Mouse (Mus musculus) hindbrain, embryonic 14.5 days (tissue): ENCODE data around the gene S1pr2. TPM values are rescaled to one million over a fixed set of nuclear protein-coding genes. Genes with fewer than 3 reads are reported as not detected.

Experiments used
- ATAC-seq: fragments of 200-750 bp; cut with Nextera tagmentation; 2 replicates; pipeline ENCODE4 v1.8.0; 2017; ENCODE audit warnings: moderate number of reproducible peaks, mild to moderate bottlenecking, moderate TSS enrichment, moderate library complexity; ENCODE audit not compliant: low FRiP score
- DNase-seq: peaks from one replicate; pipeline ENCODE4 v3.0.0-alpha.2; 2015; ENCODE audit warnings: low spot score
- H3K27ac ChIP-seq: fragments of 300-500 bp; sonication (generic); 2 replicates; pipeline ENCODE4 v1.5.1; 2014; ENCODE audit warnings: mild to moderate bottlenecking, moderate library complexity
- H3K27me3 ChIP-seq: fragments of 300-500 bp; sonication (generic); 2 replicates; pipeline ENCODE4 v1.6.1; 2014; ENCODE audit warnings: mild to moderate bottlenecking, low read length, mixed read lengths; ENCODE audit not compliant: control insufficient read depth, insufficient read depth
- H3K36me3 ChIP-seq: fragments of 300-500 bp; sonication (generic); replicated peaks from 2 replicates; pipeline ENCODE4 v1.6.1; 2014; ENCODE audit not compliant: control insufficient read depth, insufficient read depth
- H3K4me1 ChIP-seq: fragments of 300-500 bp; sonication (generic); replicated peaks from 2 replicates; pipeline ENCODE4 v1.6.1; 2014; ENCODE audit warnings: antibody characterized with exemption, low read length, mixed read lengths; ENCODE audit not compliant: control insufficient read depth, insufficient read depth
- H3K4me2 ChIP-seq: fragments of 300-500 bp; sonication (generic); replicated peaks from 2 replicates; pipeline ENCODE4 v1.6.1; 2014; ENCODE audit warnings: mild to moderate bottlenecking, moderate library complexity
- H3K4me3 ChIP-seq: fragments of 300-500 bp; sonication (generic); replicated peaks from 2 replicates; pipeline ENCODE4 v1.5.1; 2014; ENCODE audit warnings: mild to moderate bottlenecking, low read length
- H3K9ac ChIP-seq: fragments of 300-500 bp; sonication (generic); 2 replicates; pipeline ENCODE4 v1.6.1; 2014
- H3K9me3 ChIP-seq: fragments of 300-500 bp; sonication (generic); 2 replicates; pipeline ENCODE4 v1.6.1; 2016; ENCODE audit warnings: low read length; ENCODE audit not compliant: control insufficient read depth
- WGBS: fragments of 180-500 bp; shearing (Covaris S2); extraction: QIAGEN DNeasy Blood & Tissue Kit; methylation state at CpG from one replicate; pipeline ENCODE4 v1.1.7; 2014; 5-methylcytosine and 5-hydroxymethylcytosine counted together
- polyA plus RNA-seq: library from polyadenylated mRNA; unstranded; fragments of >200 nt; fragmentation: Nextera tagmentation; extraction: Ambion mirVana; gene quantifications from 2 replicates; pipeline ENCODE4 v1.2.1, GENCODE M21; 2014

S1pr2 gene
- polyA plus RNA-seq, 1 experiment from 2014 or later = 8.8 TPM

DNA sequence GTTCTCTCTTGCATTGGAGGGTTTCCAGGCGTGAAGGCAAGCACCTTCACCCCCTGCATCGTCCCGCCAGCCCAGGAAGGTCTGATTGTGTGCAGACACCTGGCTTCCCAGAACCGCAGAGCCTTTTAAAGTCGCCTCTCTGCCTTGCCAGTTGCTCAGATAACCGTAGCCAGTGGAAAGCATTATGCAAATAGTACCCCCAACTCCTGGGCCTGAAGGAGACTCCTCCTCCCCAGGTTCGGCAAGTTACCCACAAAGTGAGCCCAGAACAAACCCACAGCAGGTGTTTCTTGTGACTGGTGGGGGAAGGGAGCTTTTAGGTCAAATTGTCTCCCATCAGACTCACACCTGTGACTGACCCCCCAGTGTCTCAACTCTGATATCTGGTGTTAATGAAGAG is 11.4 kb upstream of the S1pr2 start:
- Histone ChIP-seq H3K4me3 (no peak overlapping the region), H3K27me3 (no peaks in the 10 kb centered on the region), H3K36me3 (no peaks in the 10 kb centered on the region), H3K4me1 (peaks cover 4% of the 10 kb centered on the region; the same call in 1 of the 2 replicates), H3K27ac (no peak overlapping the region), H3K4me2 (no peak overlapping the region), H3K9me3 (no peaks in the 10 kb centered on the region), H3K9ac (no peak overlapping the region)
- ATAC-seq (no peak), DNase-seq (no peak)
- 25% methylated on average over 7 of the region's 7 CpGs for WGBS

DNA sequence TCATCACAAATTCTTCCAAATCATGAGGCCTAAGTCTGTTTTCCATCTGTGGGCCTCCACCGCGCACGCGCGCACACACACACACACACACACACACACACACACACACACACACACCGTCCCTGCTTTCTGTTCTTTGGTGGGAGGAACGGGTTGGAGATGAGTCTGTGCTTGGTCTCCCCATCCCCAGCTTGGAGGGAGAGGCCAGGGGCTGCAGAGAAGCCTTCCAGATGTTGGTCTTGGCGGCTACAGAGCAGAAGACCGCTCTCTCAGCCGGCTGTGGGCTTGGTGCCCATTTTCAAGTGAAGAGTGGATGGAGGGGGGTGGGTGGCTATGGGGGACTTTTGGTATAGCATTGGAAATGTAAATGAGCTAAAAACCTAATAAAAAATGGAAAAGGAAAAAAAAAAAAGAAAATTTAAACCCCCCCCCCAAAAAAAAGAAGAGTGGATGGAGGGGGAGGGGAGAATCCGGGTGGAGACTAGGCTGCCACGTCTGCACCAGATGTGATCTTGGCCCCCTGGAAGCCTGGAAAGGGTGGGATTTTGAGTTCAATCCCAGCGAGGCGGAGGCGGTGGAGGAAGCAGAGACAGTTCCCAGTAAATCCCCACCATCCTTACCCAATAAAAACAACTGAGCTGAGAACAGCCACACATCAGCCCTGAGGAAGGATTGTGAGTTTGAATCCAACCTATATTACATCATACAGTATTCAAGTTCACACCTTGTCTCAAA is 10.5 kb upstream of the S1pr2 start:
- DNase-seq (no peak), ATAC-seq (no peak)
- H3K9me3 ChIP-seq = no peaks in the 10 kb centered on the region
- H3K27ac ChIP-seq = no peak overlapping the region
- H3K4me1 ChIP-seq = peaks cover 4% of the 10 kb centered on the region; the same call in 1 of the 2 replicates
- no peak overlapping the region for H3K9ac ChIP-seq
- H3K4me3 ChIP-seq = no peak overlapping the region
- 67% methylated on average over 15 of the region's 15 CpGs for WGBS
- no peaks in the 10 kb centered on the region for H3K27me3 ChIP-seq
- H3K4me2 ChIP-seq = no peak overlapping the region
- H3K36me3 ChIP-seq = no peaks in the 10 kb centered on the region

DNA sequence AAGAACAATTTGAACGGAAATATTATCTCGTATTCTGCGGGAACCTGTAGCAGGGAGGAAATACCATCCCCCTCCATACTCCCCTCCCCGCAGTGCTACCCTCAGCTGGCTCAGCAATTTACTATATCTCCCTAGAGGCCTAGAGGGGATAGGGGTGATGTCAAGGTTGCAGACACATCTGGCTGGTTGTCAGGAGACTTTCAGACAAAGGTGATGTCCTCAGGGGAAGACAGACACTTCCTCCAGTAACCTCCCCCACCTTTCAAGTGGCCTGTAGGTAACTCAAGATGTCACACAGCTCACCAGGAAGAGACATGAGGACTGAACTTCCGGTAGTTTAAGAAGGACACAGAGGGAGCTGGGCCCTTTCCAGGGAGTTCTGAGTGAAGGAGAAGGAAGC is 6.6 kb upstream of the S1pr2 start:
- no peak overlapping the region for H3K27ac ChIP-seq
- H3K27me3 ChIP-seq = no peaks in the 10 kb centered on the region
- no peak for DNase-seq
- WGBS = 69% methylated on average over 5 of the region's 5 CpGs
- no peaks in the 10 kb centered on the region for H3K9me3 ChIP-seq
- no peaks in the 10 kb centered on the region for H3K36me3 ChIP-seq
- H3K4me2 ChIP-seq = no peak overlapping the region
- ATAC-seq = no peak
- no peaks in the 10 kb centered on the region for H3K4me1 ChIP-seq
- H3K9ac ChIP-seq = no peak overlapping the region
- no peak overlapping the region for H3K4me3 ChIP-seq

DNA sequence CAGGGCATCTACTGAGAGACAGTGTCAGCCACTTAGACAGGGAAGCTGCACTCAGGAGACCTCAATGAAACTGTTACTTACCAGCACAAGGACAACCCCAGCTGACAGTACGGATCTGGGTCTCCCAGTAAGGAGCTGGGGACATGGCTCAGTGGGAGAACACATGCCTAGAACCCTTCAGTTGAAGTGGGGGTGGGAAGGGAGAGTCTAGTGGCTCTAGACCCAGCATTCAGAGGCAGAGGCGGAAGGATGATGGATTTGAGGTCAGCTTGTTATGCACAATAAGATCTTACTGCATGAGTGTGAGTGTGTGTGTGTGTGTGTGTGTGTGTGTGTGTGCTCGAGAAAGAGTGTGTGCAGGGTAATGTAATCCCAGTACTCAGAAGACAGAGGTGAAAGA is 5.6 kb upstream of the S1pr2 start:
- Histone ChIP-seq H3K9me3 (no peaks in the 10 kb centered on the region), H3K4me3 (no peak overlapping the region), H3K27me3 (no peaks in the 10 kb centered on the region), H3K4me2 (no peak overlapping the region), H3K9ac (no peak overlapping the region), H3K4me1 (no peaks in the 10 kb centered on the region), H3K27ac (no peak overlapping the region), H3K36me3 (no peaks in the 10 kb centered on the region)
- DNase-seq (no peak), ATAC-seq (no peak)
- 79% methylated on average over 3 of the region's 3 CpGs for WGBS

DNA sequence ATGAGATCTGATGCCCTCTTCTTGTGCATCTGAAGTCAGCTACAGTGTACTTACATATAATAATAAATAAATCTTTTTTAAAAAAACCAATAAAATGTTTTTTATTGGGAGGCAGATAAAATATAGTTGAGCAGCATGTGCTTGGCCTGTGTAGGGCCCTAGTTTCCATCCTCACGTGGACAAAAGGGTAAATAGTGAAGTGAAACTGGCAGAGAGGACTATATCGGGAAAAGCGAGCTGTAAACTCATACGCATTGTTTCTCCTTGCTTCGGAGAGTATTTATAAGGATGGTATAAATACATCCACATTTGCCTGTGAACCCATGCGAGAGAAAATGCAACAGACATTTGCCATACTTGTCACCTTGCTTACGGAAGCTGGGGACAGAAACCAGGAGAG is 3.2 kb upstream of the S1pr2 start:
- ATAC-seq (no peak), DNase-seq (no peak)
- no peaks in the 10 kb centered on the region for H3K9me3 ChIP-seq
- peaks cover 4% of the 10 kb centered on the region; the same call in 1 of the 2 replicates for H3K4me1 ChIP-seq
- no peaks in the 10 kb centered on the region for H3K36me3 ChIP-seq
- no peak overlapping the region for H3K27ac ChIP-seq
- no peaks in the 10 kb centered on the region for H3K27me3 ChIP-seq
- 94% methylated on average over 7 of the region's 7 CpGs for WGBS
- H3K9ac ChIP-seq = no peak overlapping the region
- H3K4me2 ChIP-seq = no peak overlapping the region
- H3K4me3 ChIP-seq = no peak overlapping the region

DNA sequence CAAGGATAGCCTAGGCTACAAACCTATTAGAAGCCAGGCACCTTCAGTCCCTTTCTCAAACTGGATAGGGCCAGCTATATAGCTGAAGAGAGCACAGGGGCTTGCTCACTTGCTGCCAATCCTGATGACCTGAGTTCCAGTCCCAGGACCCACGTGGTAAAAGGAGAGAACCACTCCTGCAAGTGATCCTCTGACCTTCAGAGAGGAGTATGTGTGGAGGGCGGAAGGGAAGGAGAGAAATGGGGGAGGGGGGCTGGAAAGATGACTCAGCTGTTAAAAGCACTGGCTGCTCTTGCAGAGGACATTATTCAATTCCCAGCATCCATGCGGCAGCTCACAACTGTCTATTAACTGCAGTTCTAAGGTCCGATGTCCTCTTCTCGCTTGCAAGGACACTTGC is 2.6 kb upstream of the S1pr2 start:
- WGBS = 71% methylated on average over 5 of the region's 5 CpGs
- Histone ChIP-seq H3K9ac (no peak overlapping the region), H3K9me3 (no peaks in the 10 kb centered on the region), H3K36me3 (no peaks in the 10 kb centered on the region), H3K4me1 (peaks cover 4% of the 10 kb centered on the region; the same call in 1 of the 2 replicates), H3K4me2 (no peak overlapping the region), H3K4me3 (no peak overlapping the region), H3K27ac (no peak overlapping the region), H3K27me3 (no peaks in the 10 kb centered on the region)
- ATAC-seq = no peak
- DNase-seq = no peak

DNA sequence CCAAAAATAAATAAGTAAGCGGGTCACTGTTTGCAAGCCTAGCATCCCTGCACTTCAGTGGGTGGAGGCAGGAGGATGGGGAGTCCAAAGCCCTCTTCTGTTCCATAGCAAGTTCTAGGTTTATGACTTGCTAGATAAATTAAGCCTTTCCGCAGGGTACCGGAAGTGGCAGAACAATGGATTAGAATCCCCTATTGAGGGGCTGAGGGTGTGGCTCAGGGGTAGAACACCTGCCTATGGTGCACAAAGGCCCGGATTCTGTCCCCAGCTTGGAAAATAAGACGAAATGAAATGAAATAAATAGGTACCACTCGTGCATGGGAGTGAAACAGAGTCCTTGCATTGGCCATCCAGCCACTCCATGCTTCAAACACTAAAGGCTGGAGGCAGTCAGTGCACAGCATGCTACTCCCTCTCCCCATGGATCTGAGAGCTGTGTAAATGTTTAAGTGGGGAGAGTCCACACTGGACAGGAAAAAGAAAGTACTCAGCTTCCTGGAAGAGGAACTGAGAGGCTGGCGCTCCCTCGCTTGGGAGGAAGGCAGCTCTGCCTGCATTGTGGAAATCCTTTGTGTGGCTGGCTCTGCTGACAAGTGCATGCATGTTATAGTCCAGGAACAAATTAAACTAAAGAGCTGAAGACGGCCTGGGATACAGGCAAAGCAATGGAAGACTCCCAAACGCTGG is 2.0 kb upstream of the S1pr2 start:
- H3K27ac ChIP-seq = no peak overlapping the region
- no peak overlapping the region for H3K4me3 ChIP-seq
- no peaks in the 10 kb centered on the region for H3K9me3 ChIP-seq
- ATAC-seq (no peak), DNase-seq (no peak)
- H3K4me2 ChIP-seq = no peak overlapping the region
- H3K9ac ChIP-seq = no peak overlapping the region
- no peaks in the 10 kb centered on the region for H3K27me3 ChIP-seq
- peaks cover 9% of the 10 kb centered on the region; the same call in 1 of the 2 replicates for H3K4me1 ChIP-seq
- WGBS = 65% methylated on average over 10 of the region's 10 CpGs
- H3K36me3 ChIP-seq = no peaks in the 10 kb centered on the region

DNA sequence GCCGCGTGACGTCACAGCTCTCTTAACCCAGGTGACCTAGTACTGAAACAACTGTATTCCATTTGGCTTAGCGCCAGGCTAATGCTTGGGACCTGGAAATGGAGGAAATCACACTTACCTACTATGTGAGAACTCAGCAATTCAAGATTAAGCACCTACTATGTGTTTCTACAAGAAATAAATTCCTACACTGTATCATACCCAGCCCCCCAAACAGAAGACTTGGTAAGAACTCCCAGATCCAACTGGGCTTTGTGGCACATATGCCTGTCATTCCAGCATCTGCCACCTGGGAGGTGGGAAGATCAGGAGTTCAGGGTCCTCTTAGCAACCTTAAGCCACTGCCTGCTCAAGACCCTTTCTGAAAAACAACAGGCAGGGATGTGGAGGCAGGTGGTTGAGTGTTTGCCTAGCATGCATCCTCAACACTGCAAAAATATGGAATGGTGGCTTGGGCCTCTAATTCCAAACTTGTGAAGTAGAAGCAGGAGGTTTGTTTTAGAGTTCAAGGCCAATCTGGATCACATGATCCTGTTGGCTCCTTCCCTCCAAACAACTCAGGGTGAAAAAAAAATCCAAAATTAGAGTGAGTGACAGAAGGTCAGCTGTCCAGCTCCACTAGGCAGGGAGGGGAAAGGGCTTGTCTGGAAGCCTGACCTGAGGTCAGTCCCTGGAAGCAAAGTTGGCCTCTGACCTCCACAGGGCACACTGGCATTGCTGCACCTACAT is 544 bp upstream of the S1pr2 start:
- WGBS = 3% methylated on average over 4 of the region's 4 CpGs
- Histone ChIP-seq H3K27me3 (no peaks in the 10 kb centered on the region), H3K27ac (0 out of 2 replicates have a peak overlapping the region, but pooled peaks have one; percentile 56), H3K4me1 (peaks cover 21% of the 10 kb centered on the region; the same call in 1 of the 2 replicates), H3K9ac (peak overlapping the region; percentile 71; the same call in 1 of the 2 replicates), H3K36me3 (no peaks in the 10 kb centered on the region), H3K4me3 (peak overlapping the region; percentile 62), H3K9me3 (no peaks in the 10 kb centered on the region), H3K4me2 (peak overlapping the region; percentile 92)
- DNase-seq = no peak
- peak; percentile 13; the same call in 1 of the 2 replicates for ATAC-seq
